In the genomic region with DNA sequence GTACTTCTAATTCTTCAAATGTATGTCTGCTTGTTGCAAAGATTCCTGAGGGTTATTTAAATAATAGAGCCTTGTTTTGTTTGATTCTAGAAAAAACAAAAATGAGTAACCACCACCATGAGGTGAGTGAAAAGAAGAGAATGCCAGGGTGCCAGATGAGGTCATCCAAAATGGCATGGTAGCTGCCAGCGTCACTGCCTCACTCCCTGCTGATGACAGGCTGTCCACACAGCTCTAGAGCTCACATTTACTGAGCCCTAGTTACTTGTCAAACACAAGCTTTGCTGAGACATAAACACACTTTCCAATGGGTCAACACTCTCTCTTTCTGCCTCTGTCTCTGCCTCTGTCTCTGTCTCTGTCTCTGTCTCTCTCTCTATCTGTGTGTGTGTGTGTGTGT, we compare ENCODE assay signal across 32 mouse cellular contexts. TPM values are rescaled to one million over a fixed set of nuclear protein-coding genes. Genes with fewer than 3 reads are reported as not detected.
DNase-seq lines count a peak whose midpoint lies in the region; ATAC-seq lines count a peak whose summit lies in the region.
"Had no signal": no experiment of that assay in that cellular context is flagged by ENCODE, and none has a peak within 500 bp of the region (broad histone marks: within the 10 kb centered on the region; RNA-seq: fewer than 3 reads in every experiment).

No protein-coding gene starts in this region.

- H3K4me1 ChIP-seq in forebrain, embryonic 11.5 days (replicated peaks; ENCODE audit: control insufficient read depth, insufficient read depth, low read length) = no peaks in the 10 kb centered on the region
- no peaks in the 10 kb centered on the region for H3K4me1 ChIP-seq in forebrain, embryonic 10.5 days
- peaks cover 16% of the 10 kb centered on the region for H3K4me1 ChIP-seq in heart, embryonic 12.5 days (replicated peaks)
- H3K4me1 ChIP-seq: hindbrain, embryonic 13.5 days; neural tube, embryonic 13.5 days had no signal

- H3K4me3 ChIP-seq in forebrain, embryonic 11.5 days (ENCODE audit: low read depth, low read length) = no peak overlapping the region
- H3K4me3 ChIP-seq in forebrain, embryonic 10.5 days = no peak overlapping the region
- no peak overlapping the region for H3K4me3 ChIP-seq in heart, embryonic 12.5 days
- H3K4me3 ChIP-seq: embryonic facial prominence, embryonic 13.5 days; heart, embryonic 13.5 days; hindbrain, embryonic 13.5 days; kidney, embryonic 15.5 days; limb, embryonic 15.5 days; lung, embryonic 15.5 days; myocyte; neural tube, embryonic 13.5 days had no signal

- peak; percentile 5 for DNase-seq in forebrain, embryonic 11.5 days (ENCODE audit: low spot score)
- DNase-seq in forebrain, embryonic 10.5 days (ENCODE audit: extremely low spot score, low spot score) = no peak
- DNase-seq in fibroblast of lung, adult 2 months (ENCODE audit: low read depth) = peak; percentile 54
- peak; percentile 7 to 23 for DNase-seq in heart, postnatal 36 days
- DNase-seq in layer of hippocampus, postnatal 10 days (ENCODE audit: low spot score in 2 of 2) = no peak
- no peak for DNase-seq in layer of hippocampus, adult 9-10 months (ENCODE audit: low spot score)
- DNase-seq: adrenal gland, postnatal 14 days; cerebellum, adult 9-10 months; gastrocnemius, postnatal 14 days; kidney, adult 11 months; kidney, postnatal 36 days; left cerebral cortex, postnatal 4 days; retina, postnatal 1 day; right cerebral cortex, postnatal 25 days; spleen, adult 18-20 months; thymus, postnatal 14 days had no signal

- H3K9me3 ChIP-seq in forebrain, embryonic 11.5 days (ENCODE audit: control insufficient read depth, low read length) = no peaks in the 10 kb centered on the region
- no peaks in the 10 kb centered on the region for H3K9me3 ChIP-seq in forebrain, embryonic 10.5 days
- H3K9me3 ChIP-seq in heart, embryonic 12.5 days (replicated peaks) = no peaks in the 10 kb centered on the region
- H3K9me3 ChIP-seq: embryonic facial prominence, embryonic 13.5 days; heart, embryonic 13.5 days; hindbrain, embryonic 13.5 days; kidney, embryonic 15.5 days; limb, embryonic 15.5 days; lung, embryonic 15.5 days; neural tube, embryonic 13.5 days had no signal

- H3K9ac ChIP-seq in forebrain, embryonic 11.5 days (ENCODE audit: low read length) = no peak overlapping the region
- no peak overlapping the region for H3K9ac ChIP-seq in heart, embryonic 12.5 days
- H3K9ac ChIP-seq: embryonic facial prominence, embryonic 13.5 days; heart, embryonic 13.5 days; hindbrain, embryonic 13.5 days; kidney, embryonic 15.5 days; limb, embryonic 15.5 days; liver, embryonic 14.5 days; lung, embryonic 15.5 days; neural tube, embryonic 13.5 days had no signal

- H3K4me2 ChIP-seq in forebrain, embryonic 11.5 days (ENCODE audit: low read depth, low read length, severe bottlenecking) = no peak overlapping the region
- H3K4me2 ChIP-seq in heart, embryonic 12.5 days = no peak overlapping the region
- H3K4me2 ChIP-seq: embryonic facial prominence, embryonic 13.5 days; heart, embryonic 13.5 days; hindbrain, embryonic 13.5 days; kidney, embryonic 15.5 days; limb, embryonic 15.5 days; lung, embryonic 15.5 days; neural tube, embryonic 13.5 days had no signal

- 67% methylated on average over 1 of the region's 1 CpGs for WGBS in forebrain, embryonic 11.5 days
- 79% methylated on average over 1 of the region's 1 CpGs for WGBS in forebrain, embryonic 10.5 days
- 30% methylated on average over 1 of the region's 1 CpGs for WGBS in heart, embryonic 12.5 days

- H3K36me3 ChIP-seq in forebrain, embryonic 11.5 days (ENCODE audit: control insufficient read depth, insufficient read depth, low read length) = no peaks in the 10 kb centered on the region
- H3K36me3 ChIP-seq in forebrain, embryonic 10.5 days (replicated peaks) = no peaks in the 10 kb centered on the region
- H3K36me3 ChIP-seq in heart, embryonic 12.5 days = no peaks in the 10 kb centered on the region
- H3K36me3 ChIP-seq: embryonic facial prominence, embryonic 13.5 days; heart, embryonic 13.5 days; hindbrain, embryonic 13.5 days; kidney, embryonic 15.5 days; limb, embryonic 15.5 days; lung, embryonic 15.5 days; neural tube, embryonic 13.5 days had no signal

- H3K27ac ChIP-seq in forebrain, embryonic 11.5 days (ENCODE audit: low read depth, low read length) = no peak overlapping the region
- H3K27ac ChIP-seq in forebrain, embryonic 10.5 days = no peak overlapping the region
- H3K27ac ChIP-seq in heart, embryonic 12.5 days (ENCODE audit: poor library complexity, severe bottlenecking) = 0 out of 2 replicates have a peak overlapping the region, but pooled peaks have one; percentile 29
- H3K27ac ChIP-seq: embryonic facial prominence, embryonic 13.5 days; heart, embryonic 13.5 days; hindbrain, embryonic 13.5 days; kidney, embryonic 15.5 days; limb, embryonic 15.5 days; liver, embryonic 14.5 days; lung, embryonic 15.5 days; macrophage; neural tube, embryonic 13.5 days had no signal

- ATAC-seq in forebrain, embryonic 11.5 days (replicated peaks; ENCODE audit: low FRiP score) = no peak
- ATAC-seq in heart, embryonic 12.5 days (ENCODE audit: insufficient number of reproducible peaks, low FRiP score) = no peak
- ATAC-seq: activated CD4-positive, CD25-positive, alpha-beta regulatory T cell, adult 4 months; forebrain, embryonic 16.5 days; midbrain, embryonic 16.5 days had no signal

- H3K27me3 ChIP-seq in forebrain, embryonic 11.5 days (ENCODE audit: control insufficient read depth, insufficient read depth, low read length) = no peaks in the 10 kb centered on the region
- H3K27me3 ChIP-seq in forebrain, embryonic 10.5 days (ENCODE audit: poor library complexity, severe bottlenecking) = no peaks in the 10 kb centered on the region
- H3K27me3 ChIP-seq in heart, embryonic 12.5 days (replicated peaks) = no peaks in the 10 kb centered on the region
- H3K27me3 ChIP-seq: embryonic facial prominence, embryonic 13.5 days; heart, embryonic 13.5 days; hindbrain, embryonic 13.5 days; kidney, embryonic 15.5 days; limb, embryonic 15.5 days; lung, embryonic 15.5 days; neural tube, embryonic 13.5 days had no signal

- intact Hi-C loops in heart, postnatal 36 days (cut with DNase I) = no loop called here

RNA-seq across cellular contexts. Expression of a gene that starts 25.3 kb away (rescaled TPM):
- polyA plus RNA-seq in forebrain, embryonic 11.5 days (2014; fragmentation: Nextera tagmentation; extraction: Ambion mirVana) = 0.12 TPM in 1 of 2 replicates, not detected in the other
- not detected in 2 replicates for polyA plus RNA-seq in forebrain, embryonic 10.5 days (2016; fragmentation: Nextera tagmentation; extraction: Ambion mirVana)
- polyA plus RNA-seq in heart, embryonic 12.5 days (2016; fragmentation: Nextera tagmentation; extraction: Ambion mirVana) = 0.26 TPM in 1 of 2 replicates, not detected in the other
- total RNA-seq in heart, postnatal 36 days (2021) = not detected
- total RNA-seq in layer of hippocampus, postnatal 10 days (2021) = not detected
- total RNA-seq: gastrocnemius, postnatal 14 days; layer of hippocampus, postnatal 14 days; left cerebral cortex, adult 8-10 months; left cerebral cortex, postnatal 4 days had no signal
- polyA plus RNA-seq: activated CD4-positive, CD25-positive, alpha-beta regulatory T cell, adult 4 months; myocyte had no signal

Comparison
In these comparisons a context has a peak if more than half of its experiments do, and no peak if none do; other contexts are left out.
1. DNase-seq: peak in forebrain, embryonic 11.5 days (single experiment), fibroblast of lung, adult 2 months (single experiment) and heart, postnatal 36 days (2 of 2); none in forebrain, embryonic 10.5 days (single experiment), layer of hippocampus, postnatal 10 days (0 of 2) and layer of hippocampus, adult 9-10 months (single experiment).